Mouse (Mus musculus): Measurements from ENCODE around the gene Dap3.

- TF ChIP-seq CTCF (IDR thresholded peaks at IDR 0.05; ENCODE audit: low read depth): no peak
- no peak for TF ChIP-seq EP300 (IDR thresholded peaks at IDR 0.05; ENCODE audit: low read depth)
These were observed 21.5 kb downstream of the Dap3 start for GRCm38 (mm10) chr3:88929501-88929900.

All from liver, embryonic 14.5 days (tissue).